Mouse (Mus musculus): ENCODE data around the gene Hfe2. TPM values are rescaled to one million over a fixed set of nuclear protein-coding genes. Genes with fewer than 3 reads are reported as not detected.

The Hfe2 gene
- total and polyA plus RNA-seq, 2 experiments from 2014 or later: 0.78 to 2.1 TPM

DNA sequence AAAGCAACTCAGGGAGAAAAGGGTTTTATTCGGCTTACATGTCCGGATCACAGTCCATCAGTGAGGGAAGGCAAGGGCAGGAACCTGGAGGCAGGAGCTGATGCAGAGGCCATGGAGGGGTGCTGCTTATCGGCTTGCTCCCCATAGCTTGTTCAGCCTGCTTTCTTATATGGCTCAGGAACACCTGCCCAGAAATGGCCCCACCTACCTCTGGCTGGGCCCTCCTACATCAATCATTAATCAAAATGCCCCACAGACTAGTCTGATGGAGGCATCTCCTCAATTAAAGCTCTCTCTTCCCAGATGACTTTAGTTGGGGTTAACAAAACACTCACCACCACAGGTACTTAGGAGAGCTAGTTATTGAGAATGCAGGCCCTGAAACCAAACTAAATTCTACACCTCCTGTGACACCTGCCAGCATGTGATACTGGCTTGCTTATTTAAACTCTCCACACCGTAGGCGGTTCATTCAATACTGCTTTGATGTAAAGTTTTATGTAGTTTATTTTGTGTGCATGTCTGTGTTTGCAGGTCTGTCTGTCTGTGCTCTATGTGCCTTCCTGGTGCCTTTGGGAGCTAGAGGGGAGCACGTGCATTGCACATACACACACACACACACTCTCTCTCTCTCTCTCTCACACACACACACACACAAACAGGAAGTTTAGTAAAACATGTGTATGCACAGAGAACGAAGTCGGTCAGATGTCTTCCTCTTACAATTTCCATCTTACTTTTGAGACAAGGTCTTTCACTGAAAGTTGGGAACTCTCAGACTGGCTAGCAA is 41.9 kb downstream of the Hfe2 start:
- Histone ChIP-seq H3K27me3 (ENCODE audit: insufficient read depth, low read length) (no peaks in the 10 kb centered on the region), H3K4me1 (ENCODE audit: insufficient read depth, low read length) (no peaks in the 10 kb centered on the region), H3K36me3 (ENCODE audit: insufficient read depth, low read length) (no peaks in the 10 kb centered on the region), H3K27ac (no peak overlapping the region), H3K9me3 (ENCODE audit: low read length) (no peaks in the 10 kb centered on the region), H3K4me2 (ENCODE audit: low read depth, low read length) (no peak overlapping the region), H3K9ac (replicated peaks; ENCODE audit: low read length) (no peak overlapping the region), H3K4me3 (ENCODE audit: low read length) (no peak overlapping the region)
- 90% methylated on average over 8 of the region's 8 CpGs for WGBS
- DNase-seq (ENCODE audit: low spot score): no peak
- no peak for TF ChIP-seq CTCF (IDR thresholded peaks at IDR 0.05; ENCODE audit: low read depth)
- no peak for ATAC-seq

DNA sequence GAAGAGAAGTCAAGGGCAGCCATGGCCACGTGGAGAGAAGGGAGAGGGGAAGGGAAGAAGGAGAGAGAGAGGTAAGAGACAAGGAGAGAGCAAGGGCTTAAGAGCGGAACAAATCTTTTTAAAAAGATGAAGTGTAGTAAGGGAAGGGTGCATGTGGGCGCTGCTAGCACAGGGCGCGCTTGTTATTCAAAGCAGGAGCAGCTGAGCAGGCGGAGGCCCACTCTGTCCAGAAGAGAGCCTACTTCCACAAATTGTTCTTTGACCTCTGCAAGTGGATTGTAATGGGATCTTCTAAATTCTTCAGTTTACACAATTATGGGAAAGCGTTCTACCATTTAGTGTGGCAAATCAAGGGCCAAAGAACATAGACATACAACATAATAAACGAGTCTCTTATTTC is 43.6 kb downstream of the Hfe2 start:
- WGBS: 73% methylated on average over 8 of the region's 8 CpGs

DNA sequence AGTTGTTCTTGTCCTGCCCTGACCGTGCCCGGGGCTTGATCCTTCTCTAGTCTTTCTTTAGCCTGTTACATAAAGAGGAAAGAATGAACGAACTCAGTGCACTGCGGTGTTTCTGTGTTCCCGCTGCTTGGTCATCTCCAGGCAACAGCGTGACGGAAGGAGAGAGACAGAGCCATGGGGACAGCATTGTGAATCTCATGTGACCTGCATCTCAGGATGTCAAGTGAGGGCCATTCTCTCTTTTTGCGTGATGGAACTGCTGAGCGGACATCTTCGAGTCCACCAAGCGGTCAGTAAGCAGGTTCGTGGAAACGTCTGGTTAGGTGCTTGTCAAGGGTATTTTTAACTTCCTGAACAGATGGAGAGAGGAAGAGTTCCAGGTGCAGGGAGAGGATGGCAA is 44.5 kb downstream of the Hfe2 start:
- ATAC-seq (no peak), DNase-seq (ENCODE audit: low spot score) (no peak)
- Histone ChIP-seq H3K36me3 (ENCODE audit: insufficient read depth, low read length) (no peaks in the 10 kb centered on the region), H3K27ac (no peak overlapping the region), H3K4me2 (ENCODE audit: low read depth, low read length) (no peak overlapping the region), H3K4me3 (ENCODE audit: low read length) (no peak overlapping the region), H3K27me3 (ENCODE audit: insufficient read depth, low read length) (no peaks in the 10 kb centered on the region), H3K9me3 (ENCODE audit: low read length) (no peaks in the 10 kb centered on the region), H3K4me1 (ENCODE audit: insufficient read depth, low read length) (no peaks in the 10 kb centered on the region), H3K9ac (replicated peaks; ENCODE audit: low read length) (no peak overlapping the region)
- TF ChIP-seq CTCF (IDR thresholded peaks at IDR 0.05; ENCODE audit: low read depth): no peak
- WGBS: 81% methylated on average over 13 of the region's 13 CpGs

More for the DNA sequence above, 43.6 kb downstream of the Hfe2 start:
- Histone ChIP-seq H3K4me1 (ENCODE audit: insufficient read depth, low read length) (no peaks in the 10 kb centered on the region), H3K4me2 (ENCODE audit: low read depth, low read length) (no peak overlapping the region), H3K36me3 (ENCODE audit: insufficient read depth, low read length) (no peaks in the 10 kb centered on the region), H3K27ac (no peak overlapping the region), H3K9ac (replicated peaks; ENCODE audit: low read length) (no peak overlapping the region), H3K4me3 (ENCODE audit: low read length) (no peak overlapping the region), H3K9me3 (ENCODE audit: low read length) (no peaks in the 10 kb centered on the region), H3K27me3 (ENCODE audit: insufficient read depth, low read length) (no peaks in the 10 kb centered on the region)
- ATAC-seq (no peak), DNase-seq (ENCODE audit: low spot score) (no peak)
- TF ChIP-seq CTCF (IDR thresholded peaks at IDR 0.05; ENCODE audit: low read depth): no peak

DNA sequence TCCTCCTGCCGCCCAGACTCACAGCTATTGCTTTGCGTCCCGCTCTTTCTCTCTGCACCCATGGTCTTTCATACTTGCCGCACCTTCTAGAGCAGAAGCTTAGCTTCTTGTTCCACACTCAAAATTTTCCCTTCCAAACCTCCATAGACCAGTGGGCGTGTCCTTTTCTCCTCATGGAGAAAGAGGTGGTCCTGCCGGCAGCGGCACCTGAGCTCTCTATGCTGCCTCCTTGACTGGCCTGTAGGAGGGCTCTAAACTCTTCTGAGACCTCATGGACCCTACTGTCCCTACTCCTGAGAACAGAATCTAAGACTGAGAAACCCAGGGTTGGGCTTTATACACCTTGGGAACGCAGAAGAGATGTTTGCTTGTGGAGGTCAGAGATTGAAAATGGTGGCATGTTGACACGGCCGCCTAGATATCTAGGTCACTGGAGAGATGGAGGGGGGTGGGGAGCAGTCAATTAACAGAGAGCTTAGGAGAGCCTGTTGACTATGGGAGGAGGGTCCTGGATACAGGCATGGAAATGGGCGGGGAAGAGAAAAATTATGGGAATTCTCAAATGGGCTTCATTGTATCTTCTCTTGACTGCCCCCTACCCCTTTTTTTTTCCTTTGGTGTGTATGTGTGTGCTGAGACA is 45.1 kb downstream of the Hfe2 start:
- no peak for DNase-seq (ENCODE audit: low spot score)
- no peaks in the 10 kb centered on the region for H3K36me3 ChIP-seq (ENCODE audit: insufficient read depth, low read length)
- no peak for ATAC-seq
- no peak overlapping the region for H3K4me2 ChIP-seq (ENCODE audit: low read depth, low read length)
- H3K4me1 ChIP-seq (ENCODE audit: insufficient read depth, low read length): no peaks in the 10 kb centered on the region
- TF ChIP-seq CTCF (IDR thresholded peaks at IDR 0.05; ENCODE audit: low read depth): no peak
- no peaks in the 10 kb centered on the region for H3K27me3 ChIP-seq (ENCODE audit: insufficient read depth, low read length)
- no peak overlapping the region for H3K4me3 ChIP-seq (ENCODE audit: low read length)
- WGBS: 92% methylated on average over 11 of the region's 11 CpGs
- no peak overlapping the region for H3K9ac ChIP-seq (replicated peaks; ENCODE audit: low read length)
- no peak overlapping the region for H3K27ac ChIP-seq
- no peaks in the 10 kb centered on the region for H3K9me3 ChIP-seq (ENCODE audit: low read length)

DNA sequence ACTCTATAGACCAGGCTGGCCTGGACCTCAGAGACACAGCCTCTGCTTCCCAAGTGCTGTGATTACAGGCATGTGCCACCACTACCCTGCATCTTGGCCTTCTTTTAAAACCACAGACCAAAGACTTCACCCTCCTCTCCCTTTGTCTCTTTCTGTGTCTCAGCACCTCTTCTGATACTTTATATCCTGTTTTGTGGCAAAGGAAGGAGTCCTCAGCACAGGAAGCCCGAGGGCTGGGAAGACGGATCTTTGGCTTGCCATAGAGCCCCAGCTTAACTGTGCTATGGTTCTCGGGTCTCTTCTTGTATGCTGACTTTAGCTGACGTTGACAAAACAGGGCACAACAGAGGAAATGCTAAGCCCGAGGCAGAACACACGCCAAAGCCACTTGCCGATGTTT is 45.7 kb downstream of the Hfe2 start:
- Histone ChIP-seq H3K4me2 (ENCODE audit: low read depth, low read length) (no peak overlapping the region), H3K36me3 (ENCODE audit: insufficient read depth, low read length) (no peaks in the 10 kb centered on the region), H3K27ac (no peak overlapping the region), H3K27me3 (ENCODE audit: insufficient read depth, low read length) (no peaks in the 10 kb centered on the region), H3K4me3 (ENCODE audit: low read length) (no peak overlapping the region), H3K4me1 (ENCODE audit: insufficient read depth, low read length) (no peaks in the 10 kb centered on the region), H3K9ac (replicated peaks; ENCODE audit: low read length) (no peak overlapping the region), H3K9me3 (ENCODE audit: low read length) (no peaks in the 10 kb centered on the region)
- 75% methylated on average over 7 of the region's 7 CpGs for WGBS
- ATAC-seq (no peak), DNase-seq (ENCODE audit: low spot score) (no peak)
- TF ChIP-seq CTCF (IDR thresholded peaks at IDR 0.05; ENCODE audit: low read depth): no peak

DNA sequence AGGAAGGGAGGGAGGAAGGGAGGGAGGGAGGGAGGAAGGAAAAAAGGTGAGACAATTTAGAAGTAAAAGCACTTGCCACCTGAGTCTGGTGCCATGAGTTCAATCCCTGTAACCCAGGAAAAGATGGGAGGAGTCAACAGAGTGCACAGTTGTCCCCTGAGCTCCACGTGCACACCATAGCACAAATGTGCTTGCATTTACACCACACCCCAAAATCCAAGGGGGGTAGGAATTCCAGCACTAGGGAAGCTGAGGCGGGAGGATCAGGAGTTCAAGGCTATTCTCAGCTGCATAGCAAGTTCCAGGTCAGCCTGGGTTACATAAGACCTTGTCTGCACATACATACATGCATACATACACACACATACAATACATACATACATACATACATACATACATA is 46.4 kb downstream of the Hfe2 start:
- no peak for ATAC-seq
- H3K27ac ChIP-seq: no peak overlapping the region
- no peaks in the 10 kb centered on the region for H3K4me1 ChIP-seq (ENCODE audit: insufficient read depth, low read length)
- H3K9me3 ChIP-seq (ENCODE audit: low read length): no peaks in the 10 kb centered on the region
- no peak overlapping the region for H3K9ac ChIP-seq (replicated peaks; ENCODE audit: low read length)
- H3K4me2 ChIP-seq (ENCODE audit: low read depth, low read length): no peak overlapping the region
- WGBS: 83% methylated on average over 2 of the region's 2 CpGs
- H3K4me3 ChIP-seq (ENCODE audit: low read length): no peak overlapping the region
- no peaks in the 10 kb centered on the region for H3K36me3 ChIP-seq (ENCODE audit: insufficient read depth, low read length)
- TF ChIP-seq CTCF (IDR thresholded peaks at IDR 0.05; ENCODE audit: low read depth): no peak
- DNase-seq (ENCODE audit: low spot score): no peak
- no peaks in the 10 kb centered on the region for H3K27me3 ChIP-seq (ENCODE audit: insufficient read depth, low read length)

All from hindbrain, postnatal 0 days (tissue).